15 mouse cellular contexts compared by ENCODE assay signal in genomic region chr2:37818761-37819525, GRCm38 (mm10). TPM values are rescaled to one million over a fixed set of nuclear protein-coding genes. Genes with fewer than 3 reads are reported as not detected.
A peak's percentile ranks its signal among the peaks of the same experiment; 100 is the strongest.
DNase-seq lines count a peak whose midpoint lies in the region; ATAC-seq and TF ChIP-seq lines count a peak whose summit lies in the region.
"Had no signal": no experiment of that assay in that cellular context is flagged by ENCODE, and none has a peak within 500 bp of the region (broad histone marks: within the 10 kb centered on the region; RNA-seq: fewer than 3 reads in every experiment).

No protein-coding gene starts in this region.

- peak; percentile 8 for DNase-seq in liver, adult 2 months (ENCODE audit: extremely low read depth, low read depth, low spot score)
- DNase-seq in liver, postnatal 0 days = no peak
- peak; percentile 39 for DNase-seq in layer of hippocampus, adult 9-11 months
- DNase-seq in thymus, postnatal 36 days = no peak
- no peak for DNase-seq in cerebellum, adult 9-11 months
- DNase-seq in adrenal gland, postnatal 10 days = no peak
- DNase-seq: adrenal gland, postnatal 36 days; cerebellum, adult 9-10 months; kidney, postnatal 10 days; thymus, postnatal 4 days had no signal

- no peak for TF ChIP-seq EP300 in liver, postnatal 0 days (IDR thresholded peaks at IDR 0.05; ENCODE audit: low read depth)

- H3K27me3 ChIP-seq in liver, adult 2 months (ENCODE audit: control insufficient read depth, insufficient read depth, low read length) = no peaks in the 10 kb centered on the region
- H3K27me3 ChIP-seq in liver, postnatal 0 days (ENCODE audit: insufficient read depth, low read length) = no peaks in the 10 kb centered on the region
- H3K27me3 ChIP-seq in forebrain, embryonic 15.5 days = no peaks in the 10 kb centered on the region
- H3K27me3 ChIP-seq in neural tube, embryonic 14.5 days (ENCODE audit: control insufficient read depth, insufficient read depth, low read length) = no peaks in the 10 kb centered on the region
- H3K27me3 ChIP-seq: megakaryocyte, embryonic 14.5 days had no signal

- H3K9me3 ChIP-seq in liver, postnatal 0 days (ENCODE audit: low read length) = no peaks in the 10 kb centered on the region
- no peaks in the 10 kb centered on the region for H3K9me3 ChIP-seq in forebrain, embryonic 15.5 days
- no peaks in the 10 kb centered on the region for H3K9me3 ChIP-seq in neural tube, embryonic 14.5 days (ENCODE audit: control insufficient read depth, low read length)
- H3K9me3 ChIP-seq: megakaryocyte, embryonic 14.5 days had no signal

- TF ChIP-seq CTCF in liver, adult 2 months (IDR thresholded peaks at IDR 0.05; ENCODE audit: low read depth, low read length) = no peak
- TF ChIP-seq CTCF in liver, postnatal 0 days (IDR thresholded peaks at IDR 0.05; ENCODE audit: low read depth) = no peak

- H3K4me2 ChIP-seq in liver, postnatal 0 days (ENCODE audit: low read depth, low read length) = no peak overlapping the region
- H3K4me2 ChIP-seq in forebrain, embryonic 15.5 days (replicated peaks) = no peak overlapping the region
- H3K4me2 ChIP-seq in neural tube, embryonic 14.5 days (ENCODE audit: low read depth, low read length) = no peak overlapping the region

- ATAC-seq in liver, postnatal 0 days = no peak
- peak; percentile 66 for ATAC-seq in forebrain, embryonic 15.5 days (replicated peaks)
- peak; percentile 42; the same call in 1 of the 2 replicates for ATAC-seq in neural tube, embryonic 14.5 days (ENCODE audit: low read depth)

- WGBS in liver, adult 2 months = 39% methylated on average over 5 of the region's 5 CpGs
- 30% methylated on average over 5 of the region's 5 CpGs for WGBS in liver, postnatal 0 days (ENCODE audit: insufficient replicate concordance)
- 2% methylated on average over 5 of the region's 5 CpGs for WGBS in forebrain, embryonic 15.5 days
- WGBS in neural tube, embryonic 14.5 days = 5% methylated on average over 5 of the region's 5 CpGs

- peaks cover 2% of the 10 kb centered on the region; the same call in 1 of the 2 replicates for H3K36me3 ChIP-seq in liver, adult 2 months (ENCODE audit: control insufficient read depth, insufficient read depth, low read length)
- H3K36me3 ChIP-seq in liver, postnatal 0 days (replicated peaks; ENCODE audit: insufficient read depth, low read length) = peaks cover 4% of the 10 kb centered on the region; the same call in 1 of the 2 replicates
- H3K36me3 ChIP-seq in forebrain, embryonic 15.5 days = no peaks in the 10 kb centered on the region
- H3K36me3 ChIP-seq in neural tube, embryonic 14.5 days (ENCODE audit: control insufficient read depth, insufficient read depth, low read length) = no peaks in the 10 kb centered on the region

- no peaks in the 10 kb centered on the region for H3K4me1 ChIP-seq in liver, adult 2 months (ENCODE audit: control insufficient read depth, insufficient read depth, low read length)
- H3K4me1 ChIP-seq in liver, postnatal 0 days (ENCODE audit: insufficient read depth) = no peaks in the 10 kb centered on the region
- peaks cover 35% of the 10 kb centered on the region for H3K4me1 ChIP-seq in forebrain, embryonic 15.5 days
- peaks cover 20% of the 10 kb centered on the region for H3K4me1 ChIP-seq in neural tube, embryonic 14.5 days (ENCODE audit: control insufficient read depth, insufficient read depth, low read length)

- no peak for TF ChIP-seq POLR2A in liver, adult 2 months (IDR thresholded peaks at IDR 0.05; ENCODE audit: extremely low read depth, insufficient read depth, low read length)

- H3K4me3 ChIP-seq in liver, adult 2 months (ENCODE audit: insufficient read depth, low read depth, low read length) = no peak overlapping the region
- no peak overlapping the region for H3K4me3 ChIP-seq in liver, postnatal 0 days (ENCODE audit: low read depth, low read length)
- H3K4me3 ChIP-seq in forebrain, embryonic 15.5 days = no peak overlapping the region
- no peak overlapping the region for H3K4me3 ChIP-seq in neural tube, embryonic 14.5 days (ENCODE audit: low read depth, low read length)
- H3K4me3 ChIP-seq: erythroblast, embryonic 14.5 days; megakaryocyte, embryonic 14.5 days had no signal

- no peaks in the 10 kb centered on the region for H3K79me2 ChIP-seq in liver, adult 2 months (ENCODE audit: control insufficient read depth, insufficient read depth, low read length)

- H3K9ac ChIP-seq in liver, adult 2 months (ENCODE audit: low read depth, low read length) = no peak overlapping the region
- H3K9ac ChIP-seq in liver, postnatal 0 days (replicated peaks) = no peak overlapping the region
- no peak overlapping the region for H3K9ac ChIP-seq in forebrain, embryonic 15.5 days (replicated peaks)
- no peak overlapping the region for H3K9ac ChIP-seq in neural tube, embryonic 14.5 days (replicated peaks; ENCODE audit: low read depth, low read length)

- H3K27ac ChIP-seq in liver, adult 2 months (replicated peaks; ENCODE audit: insufficient read depth, low read depth, low read length) = no peak overlapping the region
- H3K27ac ChIP-seq in liver, postnatal 0 days (ENCODE audit: low read depth) = no peak overlapping the region
- H3K27ac ChIP-seq in forebrain, embryonic 15.5 days (replicated peaks) = peak overlapping the region; percentile 75
- H3K27ac ChIP-seq in neural tube, embryonic 14.5 days (ENCODE audit: low read depth, low read length) = peak overlapping the region; percentile 30; the same call in 1 of the 2 replicates

RNA-seq across cellular contexts. Expression of gene Crb2, which starts 42.9 kb away (rescaled TPM):
- total RNA-seq in liver, adult 2 months (2014; rRNA removed) = not detected in 2 replicates
- polyA plus RNA-seq in liver, adult 2 months (2012; rRNA removed) = 0.04 and 0.10 TPM in 2 replicates
- polyA plus RNA-seq in liver, postnatal 0 days (2015; fragmentation: Nextera tagmentation; extraction: Ambion mirVana) = 0.16 and 0.19 TPM in 2 replicates
- polyA plus RNA-seq in forebrain, embryonic 15.5 days (2015; fragmentation: Nextera tagmentation; extraction: Ambion mirVana) = 7.1 and 8.4 TPM in 2 replicates
- polyA plus RNA-seq in neural tube, embryonic 14.5 days (2014; fragmentation: Nextera tagmentation; extraction: Ambion mirVana) = 2.6 and 3.4 TPM in 2 replicates
- total RNA-seq in adrenal gland, postnatal 10 days (2021) = under 1 TPM; 0.66 to 0.76 TPM
- total RNA-seq: hematopoietic stem cell, adult 5-6 weeks had no signal
- polyA plus RNA-seq: erythroblast, embryonic 14.5 days had no signal

Comparison
In these comparisons a context has a peak if more than half of its experiments do, and no peak if none do; other contexts are left out.
1. DNase-seq: peak in liver, adult 2 months (single experiment) and layer of hippocampus, adult 9-11 months (single experiment); none in liver, postnatal 0 days (single experiment), thymus, postnatal 36 days (0 of 2), cerebellum, adult 9-11 months (single experiment) and adrenal gland, postnatal 10 days (single experiment).
2. H3K27ac ChIP-seq: peak in forebrain, embryonic 15.5 days (single experiment) and neural tube, embryonic 14.5 days (single experiment); none in liver, adult 2 months (single experiment) and liver, postnatal 0 days (single experiment).